Mouse (Mus musculus) stomach, embryonic 14.5 days (tissue): Measurements from ENCODE around the gene Pygo1. TPM values are rescaled to one million over a fixed set of nuclear protein-coding genes. Genes with fewer than 3 reads are reported as not detected.

Experiments used
- ATAC-seq: fragments of 200-750 bp; cut with Nextera tagmentation; 2 replicates; pipeline ENCODE4 v1.8.0; 2017; ENCODE audit warnings: low read depth, moderate TSS enrichment; ENCODE audit not compliant: insufficient number of reproducible peaks, insufficient read depth, low FRiP score
- H3K27ac ChIP-seq: fragments of 300-500 bp; sonication (generic); 2 replicates; pipeline ENCODE4 v1.5.1; 2014; ENCODE audit warnings: mild to moderate bottlenecking, low read length, moderate library complexity, mixed read lengths
- H3K27me3 ChIP-seq: fragments of 300-500 bp; sonication (generic); 2 replicates; pipeline ENCODE4 v1.6.1; 2014; ENCODE audit warnings: low read length, control low read depth, mixed read lengths; ENCODE audit not compliant: control insufficient read depth, insufficient read depth
- H3K36me3 ChIP-seq: fragments of 300-500 bp; sonication (generic); 2 replicates; pipeline ENCODE4 v1.6.1; 2014; ENCODE audit warnings: mild to moderate bottlenecking, control low read depth, low read length, moderate library complexity, mixed read lengths; ENCODE audit not compliant: control insufficient read depth, insufficient read depth
- H3K4me1 ChIP-seq: fragments of 300-500 bp; sonication (generic); 2 replicates; pipeline ENCODE4 v1.6.1; 2014; ENCODE audit warnings: low read length, control low read depth, mixed read lengths; ENCODE audit not compliant: control insufficient read depth, insufficient read depth
- H3K4me2 ChIP-seq: fragments of 300-500 bp; sonication (generic); replicated peaks from 2 replicates; pipeline ENCODE4 v1.6.1; 2014; ENCODE audit warnings: low read depth, low read length, control low read depth
- H3K4me3 ChIP-seq: fragments of 300-500 bp; sonication (generic); 2 replicates; pipeline ENCODE4 v1.5.1; 2014; ENCODE audit warnings: low read depth, low read length, control low read depth
- H3K9ac ChIP-seq: fragments of 300-500 bp; sonication (generic); replicated peaks from 2 replicates; pipeline ENCODE4 v1.6.1; 2014; ENCODE audit warnings: low read depth, mild to moderate bottlenecking, control low read depth, low read length, moderate library complexity, mixed read lengths
- H3K9me3 ChIP-seq: fragments of 300-500 bp; sonication (generic); 2 replicates; pipeline ENCODE4 v1.6.1; 2016; ENCODE audit warnings: low read depth, low read length, control low read depth; ENCODE audit not compliant: control insufficient read depth
- WGBS: fragments of 180-500 bp; shearing (Covaris S2); extraction: QIAGEN DNeasy Blood & Tissue Kit; methylation state at CpG from one replicate; pipeline ENCODE4 v1.1.7; 2014; 5-methylcytosine and 5-hydroxymethylcytosine counted together
- polyA plus RNA-seq: library from polyadenylated mRNA; unstranded; fragments of >200 nt; fragmentation: Nextera tagmentation; extraction: Ambion mirVana; gene quantifications from 2 replicates; pipeline ENCODE4 v1.2.1, GENCODE M21; 2014

Pygo1 gene
- polyA plus RNA-seq, 1 experiment from 2014 or later = 7.4 TPM

GRCm38 (mm10) chr9:72889777-72890176, 35.7 kb upstream of the Pygo1 start:
- H3K9ac ChIP-seq = no peak overlapping the region
- H3K4me2 ChIP-seq = no peak overlapping the region
- no peaks in the 10 kb centered on the region for H3K36me3 ChIP-seq
- no peaks in the 10 kb centered on the region for H3K9me3 ChIP-seq
- H3K4me3 ChIP-seq = no peak overlapping the region
- ATAC-seq = no peak
- 83% methylated on average over 1 of the region's 1 CpGs for WGBS
- H3K27me3 ChIP-seq = no peaks in the 10 kb centered on the region
- no peaks in the 10 kb centered on the region for H3K4me1 ChIP-seq
- no peak overlapping the region for H3K27ac ChIP-seq

GRCm38 (mm10) chr9:72890499-72891085, 34.9 kb upstream of the Pygo1 start:
- Histone ChIP-seq H3K4me1 (no peaks in the 10 kb centered on the region), H3K9ac (no peak overlapping the region), H3K36me3 (no peaks in the 10 kb centered on the region), H3K27me3 (no peaks in the 10 kb centered on the region), H3K4me3 (no peak overlapping the region), H3K4me2 (no peak overlapping the region), H3K27ac (no peak overlapping the region), H3K9me3 (no peaks in the 10 kb centered on the region)
- ATAC-seq = no peak
- WGBS = 78% methylated on average over 10 of the region's 10 CpGs

- no peak overlapping the region for H3K9ac ChIP-seq
- no peak overlapping the region for H3K27ac ChIP-seq
- H3K27me3 ChIP-seq = no peaks in the 10 kb centered on the region
- H3K36me3 ChIP-seq = no peaks in the 10 kb centered on the region
- WGBS = 91% methylated on average over 5 of the region's 5 CpGs
- no peaks in the 10 kb centered on the region for H3K4me1 ChIP-seq
- no peak for ATAC-seq
- H3K4me2 ChIP-seq = no peak overlapping the region
- H3K4me3 ChIP-seq = no peak overlapping the region
- H3K9me3 ChIP-seq = no peaks in the 10 kb centered on the region
These were observed 32.7 kb upstream of the Pygo1 start for GRCm38 (mm10) chr9:72892761-72893160.

GRCm38 (mm10) chr9:72894796-72895352, 30.6 kb upstream of the Pygo1 start:
- Histone ChIP-seq H3K36me3 (no peaks in the 10 kb centered on the region), H3K4me1 (no peaks in the 10 kb centered on the region), H3K4me2 (no peak overlapping the region), H3K9me3 (no peaks in the 10 kb centered on the region), H3K27me3 (no peaks in the 10 kb centered on the region), H3K9ac (no peak overlapping the region), H3K27ac (no peak overlapping the region), H3K4me3 (no peak overlapping the region)
- 95% methylated on average over 6 of the region's 6 CpGs for WGBS
- ATAC-seq = no peak

GRCm38 (mm10) chr9:72902057-72902456, 23.4 kb upstream of the Pygo1 start:
- 79% methylated on average over 8 of the region's 8 CpGs for WGBS
- no peaks in the 10 kb centered on the region for H3K4me1 ChIP-seq
- no peak overlapping the region for H3K4me3 ChIP-seq
- no peak overlapping the region for H3K9ac ChIP-seq
- H3K9me3 ChIP-seq = no peaks in the 10 kb centered on the region
- H3K36me3 ChIP-seq = no peaks in the 10 kb centered on the region
- no peak overlapping the region for H3K4me2 ChIP-seq
- no peaks in the 10 kb centered on the region for H3K27me3 ChIP-seq
- no peak for ATAC-seq
- no peak overlapping the region for H3K27ac ChIP-seq

GRCm38 (mm10) chr9:72902611-72903010, 22.8 kb upstream of the Pygo1 start:
- no peak overlapping the region for H3K4me3 ChIP-seq
- WGBS = 88% methylated on average over 5 of the region's 5 CpGs
- no peak overlapping the region for H3K9ac ChIP-seq
- H3K36me3 ChIP-seq = no peaks in the 10 kb centered on the region
- H3K27ac ChIP-seq = no peak overlapping the region
- no peaks in the 10 kb centered on the region for H3K4me1 ChIP-seq
- ATAC-seq = no peak
- no peaks in the 10 kb centered on the region for H3K27me3 ChIP-seq
- no peak overlapping the region for H3K4me2 ChIP-seq
- H3K9me3 ChIP-seq = no peaks in the 10 kb centered on the region

GRCm38 (mm10) chr9:72906693-72907103, 18.7 kb upstream of the Pygo1 start:
- no peak overlapping the region for H3K27ac ChIP-seq
- WGBS = 75% methylated on average over 6 of the region's 6 CpGs

GRCm38 (mm10) chr9:72911381-72911780, 14.1 kb upstream of the Pygo1 start:
- no peak for ATAC-seq
- 88% methylated on average over 2 of the region's 2 CpGs for WGBS
- Histone ChIP-seq H3K4me3 (no peak overlapping the region), H3K36me3 (no peaks in the 10 kb centered on the region), H3K4me1 (no peaks in the 10 kb centered on the region), H3K27ac (no peak overlapping the region), H3K27me3 (no peaks in the 10 kb centered on the region), H3K4me2 (no peak overlapping the region), H3K9me3 (no peaks in the 10 kb centered on the region), H3K9ac (no peak overlapping the region)

More at GRCm38 (mm10) chr9:72906693-72907103, 18.7 kb upstream of the Pygo1 start:
- H3K4me2 ChIP-seq = no peak overlapping the region
- no peaks in the 10 kb centered on the region for H3K27me3 ChIP-seq
- H3K4me1 ChIP-seq = no peaks in the 10 kb centered on the region
- ATAC-seq = no peak
- no peak overlapping the region for H3K4me3 ChIP-seq
- H3K9ac ChIP-seq = no peak overlapping the region
- H3K9me3 ChIP-seq = no peaks in the 10 kb centered on the region
- H3K36me3 ChIP-seq = no peaks in the 10 kb centered on the region

- no peak overlapping the region for H3K4me3 ChIP-seq
- no peaks in the 10 kb centered on the region for H3K36me3 ChIP-seq
- peak overlapping the region; percentile 18; the same call in 1 of the 2 replicates for H3K4me2 ChIP-seq
These were observed 11.9 kb upstream of the Pygo1 start for GRCm38 (mm10) chr9:72913551-72913950.

More at GRCm38 (mm10) chr9:72913551-72913950, 11.9 kb upstream of the Pygo1 start:
- Histone ChIP-seq H3K9ac (no peak overlapping the region), H3K9me3 (no peaks in the 10 kb centered on the region), H3K27me3 (no peaks in the 10 kb centered on the region), H3K27ac (no peak overlapping the region), H3K4me1 (no peaks in the 10 kb centered on the region)
- ATAC-seq = no peak
- WGBS = 53% methylated on average over 6 of the region's 6 CpGs
